Mouse (Mus musculus): Measurements from ENCODE around the gene Tenm3.

DNA sequence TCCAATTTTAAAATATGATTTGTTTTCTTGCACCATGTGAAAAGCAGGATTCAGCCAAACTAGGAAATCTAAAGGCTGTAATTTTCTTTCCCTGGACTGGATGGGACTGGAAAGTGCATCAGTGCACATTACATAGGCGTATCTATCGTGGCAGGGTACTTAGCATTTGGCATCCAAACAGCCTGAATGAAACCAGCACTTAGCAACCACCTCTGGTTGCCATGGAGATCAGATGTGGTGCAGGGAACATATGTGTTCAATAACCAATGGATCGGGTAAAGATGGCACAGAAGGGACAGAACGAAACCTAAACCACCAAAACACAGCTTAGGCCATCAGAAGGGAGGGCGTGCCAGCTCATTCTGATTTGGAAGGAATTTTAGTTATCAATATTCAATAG is 376.1 kb downstream of the Tenm3 start:
- TF ChIP-seq POLR2A (IDR thresholded peaks at IDR 0.05; ENCODE audit: insufficient read length, low read depth) (no peak), USF1 (IDR thresholded peaks at IDR 0.05; ENCODE audit: low read depth) (no peak), POLR2AphosphoS2 (IDR thresholded peaks at IDR 0.05; ENCODE audit: insufficient read length, low read depth) (no peak), E2F4 (IDR thresholded peaks at IDR 0.05; ENCODE audit: insufficient read depth) (no peak), CEBPB (IDR thresholded peaks at IDR 0.05; ENCODE audit: insufficient read depth, poor library complexity, severe bottlenecking) (no peak), MAX (IDR thresholded peaks at IDR 0.05; ENCODE audit: low read depth) (no peak), MYOD1 (IDR thresholded peaks at IDR 0.05; ENCODE audit: control insufficient read depth in 1 of 3, insufficient read length in 2 of 3, low read depth in 2 of 3) (no peak), REST (IDR thresholded peaks at IDR 0.05; ENCODE audit: insufficient read depth, insufficient read length) (no peak)
